Mouse (Mus musculus): Measurements from ENCODE around the gene Il9r.

Gene Il9r

GRCm38 (mm10) chr11:32157791-32158594, 42.1 kb downstream of the Il9r start:
- no peak for DNase-seq

- DNase-seq = no peak
These were observed 43.0 kb downstream of the Il9r start for GRCm38 (mm10) chr11:32156854-32157630.

GRCm38 (mm10) chr11:32153216-32153615, 46.9 kb downstream of the Il9r start:
- DNase-seq = no peak

GRCm38 (mm10) chr11:32152814-32153213, 47.3 kb downstream of the Il9r start:
- DNase-seq = no peak

- DNase-seq = no peak
These were observed 48.8 kb downstream of the Il9r start for GRCm38 (mm10) chr11:32151243-32151642.

GRCm38 (mm10) chr11:32149605-32150004, 50.5 kb downstream of the Il9r start:
- DNase-seq = no peak

GRCm38 (mm10) chr11:32142771-32143170, 57.3 kb downstream of the Il9r start:
- DNase-seq = no peak

- no peak for DNase-seq
These were observed 58.2 kb downstream of the Il9r start for GRCm38 (mm10) chr11:32141627-32142586.

- DNase-seq = peak; percentile 50 to 58
These were observed 59.0 kb downstream of the Il9r start for GRCm38 (mm10) chr11:32141034-32141433.

GRCm38 (mm10) chr11:32139528-32139961, 60.5 kb downstream of the Il9r start:
- no peak for DNase-seq

GRCm38 (mm10) chr11:32138614-32138964, 61.5 kb downstream of the Il9r start:
- DNase-seq = peak in 1 of 2 experiments; percentile 16

- DNase-seq = peak; percentile 11 to 35
These were observed 62.1 kb downstream of the Il9r start for GRCm38 (mm10) chr11:32137719-32138613.

Data from lung, adult 18-20 months (tissue).